Mouse (Mus musculus) frontal cortex, postnatal 36 days (tissue): ENCODE data around the gene Trim56.
A peak's percentile ranks its signal among the peaks of the same experiment; 100 is the strongest.
"Not testable (repeated sequence)": the region's sequence is repeated elsewhere in the genome, so short reads cannot be mapped to it uniquely, and the experiment has no call there.

Experiments
- DNase-seq, 2 experiments: peaks; one replicate each; pipeline ENCODE4 v3.0.0; 2022; ENCODE audit warnings: low spot score in 2 of 2

The Trim56 gene

DNA sequence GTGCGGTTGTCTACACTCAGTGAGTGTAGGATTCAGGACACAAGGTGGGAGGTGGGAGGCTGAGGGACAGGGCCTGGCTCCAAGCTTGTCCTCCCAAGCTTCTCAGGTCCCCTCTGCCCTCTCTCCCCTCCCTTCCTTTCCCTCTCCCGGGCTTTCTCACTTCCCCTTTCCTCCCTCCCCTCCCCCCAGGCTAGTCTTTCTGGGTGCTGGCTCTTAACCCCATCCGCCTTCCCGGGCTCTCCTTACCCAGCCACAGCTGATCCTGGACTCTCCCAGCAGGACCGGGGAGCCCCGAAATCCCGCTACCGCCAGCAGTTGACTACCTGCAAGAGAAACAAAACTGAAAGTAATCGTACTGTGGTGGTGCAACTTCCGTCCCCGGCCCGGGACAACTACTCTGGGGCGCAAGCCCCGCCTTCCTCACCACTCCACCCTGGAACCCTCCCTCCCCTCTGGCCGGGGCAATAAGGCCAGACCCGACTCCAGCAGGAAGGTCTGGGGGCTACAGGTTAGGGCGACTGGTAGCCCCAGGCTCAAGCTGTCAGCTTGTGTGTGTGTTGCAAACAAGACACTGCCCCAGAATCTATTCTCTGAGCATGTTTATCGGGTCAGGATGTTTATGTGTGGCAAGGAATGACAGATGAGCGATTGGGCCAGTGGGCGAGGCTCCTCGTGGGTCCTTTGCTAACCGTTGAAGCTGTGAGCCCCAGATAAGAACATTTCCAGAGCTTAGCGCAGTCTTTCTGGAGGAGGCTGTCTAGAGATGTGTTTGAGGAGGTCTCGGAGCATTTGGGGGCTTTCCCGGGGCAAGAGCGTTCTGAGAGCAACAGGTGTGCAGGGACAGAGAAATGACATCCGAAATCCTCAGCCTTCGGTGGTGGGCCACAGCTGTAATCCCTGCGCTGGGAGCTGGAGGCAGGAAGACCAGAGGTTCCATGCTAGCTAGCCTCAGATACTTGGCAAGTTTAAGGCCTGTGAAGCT lies at the start of gene Trim56:
Trim56 (minus strand) TSS at position 344 of the 982 bp plus-strand sequence.
- no peak for DNase-seq

DNA sequence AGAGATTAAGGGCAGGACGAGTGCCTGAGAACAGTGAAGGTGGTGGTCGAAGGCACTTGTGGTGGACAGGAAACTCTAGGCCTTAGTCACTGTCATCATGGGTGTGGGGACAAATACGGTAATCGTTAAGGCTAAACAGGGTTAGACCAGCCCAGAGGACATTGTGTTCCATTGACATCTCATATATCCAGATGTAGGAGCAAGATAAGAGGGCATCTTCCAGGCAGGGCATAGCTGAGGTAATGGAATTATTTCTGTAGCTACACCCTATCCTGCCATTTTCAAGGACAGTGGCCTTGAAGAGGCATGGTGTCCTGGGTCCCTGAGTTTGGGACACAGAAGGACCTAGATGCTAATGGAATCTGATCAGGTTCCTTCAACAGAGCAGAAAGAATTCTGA lies 45.8 kb upstream of the Trim56 start:
- DNase-seq = no peak

DNA sequence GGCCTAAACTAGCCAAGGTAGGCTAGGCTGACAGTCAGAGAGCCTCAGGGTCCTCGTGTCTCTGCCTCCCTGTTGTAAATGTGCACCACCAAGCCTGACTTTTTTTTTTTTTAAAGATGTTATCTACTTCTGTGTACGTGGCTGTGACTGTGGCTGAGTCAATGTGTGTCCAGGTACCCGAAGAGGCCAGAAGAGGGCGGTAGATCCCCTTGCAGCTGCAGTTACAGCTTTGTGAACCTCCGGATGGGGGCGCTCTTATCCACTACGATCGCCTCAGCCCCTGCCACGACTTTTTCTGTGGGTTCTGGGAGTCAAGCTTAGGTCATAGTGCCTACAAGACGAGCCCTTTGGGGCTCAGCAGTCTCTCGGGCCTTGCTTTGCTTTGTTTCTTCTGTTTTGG lies 43.5 kb upstream of the Trim56 start:
- peak in 1 of 2 experiments; percentile 7 for DNase-seq

DNA sequence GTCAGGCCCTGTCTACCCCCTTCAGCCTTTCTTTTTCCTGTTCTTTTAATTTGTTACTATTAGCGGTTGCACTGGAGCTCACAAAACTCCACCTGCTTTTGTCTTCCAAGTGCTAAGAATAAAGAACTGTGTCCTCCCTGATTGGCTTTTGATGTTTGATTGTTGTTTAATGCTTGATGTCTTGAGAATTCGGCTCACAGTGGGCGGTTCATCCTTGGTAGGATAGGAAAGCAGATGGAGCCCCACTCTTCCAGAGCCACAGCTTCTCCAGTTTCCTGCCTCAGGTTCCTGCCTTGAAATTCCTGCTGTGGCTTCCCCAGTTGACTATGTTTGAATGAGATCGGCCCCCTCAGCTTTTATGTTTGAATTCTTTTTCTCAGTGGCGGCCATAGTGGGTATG lies 37.3 kb upstream of the Trim56 start:
- DNase-seq = no peak

DNA sequence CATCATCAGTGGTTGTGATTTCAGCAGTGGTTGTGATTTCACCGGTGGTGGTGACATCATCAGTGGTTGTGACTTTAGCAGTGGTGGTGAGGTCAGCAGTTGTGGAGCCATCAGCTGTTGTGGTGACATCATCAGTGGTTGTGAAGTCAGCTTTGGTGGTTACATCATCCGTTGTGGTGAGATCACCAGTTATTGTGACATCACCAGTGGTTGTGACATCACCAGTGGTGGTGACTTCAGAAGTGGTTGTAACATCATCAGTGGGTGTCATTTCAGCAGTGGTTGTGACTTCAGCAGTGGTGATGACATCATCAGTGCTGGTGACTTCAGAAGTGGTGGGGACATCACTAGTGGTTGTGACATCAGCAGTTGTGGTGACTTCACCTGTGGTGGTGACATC lies 36.6 kb upstream of the Trim56 start:
- no peak for DNase-seq

DNA sequence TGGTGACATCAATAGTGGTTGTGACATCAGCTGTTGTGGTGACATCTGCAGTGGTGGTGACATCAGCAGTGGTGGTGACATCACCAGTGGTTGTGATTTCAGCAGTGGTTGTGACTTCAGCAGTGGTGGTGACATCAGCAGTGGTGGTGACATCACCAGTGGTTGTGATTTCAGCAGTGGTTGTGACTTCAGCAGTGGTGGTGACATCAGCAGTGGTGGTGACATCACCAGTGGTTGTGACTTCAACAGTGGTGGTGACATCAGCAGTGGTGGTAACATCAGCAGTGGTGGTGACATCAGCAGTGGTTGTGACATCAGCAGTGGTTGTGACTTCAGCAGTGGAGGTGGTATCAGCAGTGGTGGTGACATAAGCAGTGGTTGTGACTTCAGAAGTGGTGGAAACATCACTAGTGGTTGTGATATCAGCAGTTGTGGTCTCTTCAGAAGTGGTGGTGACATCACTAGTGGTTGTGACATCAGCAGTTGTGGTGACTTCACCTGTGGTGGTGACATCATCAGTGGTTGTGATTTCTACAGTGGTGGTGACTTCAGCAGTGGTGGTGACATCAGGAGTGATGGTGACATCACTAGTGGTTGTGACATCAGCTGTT lies 33.4 kb upstream of the Trim56 start, which contains the start of gene Muc3:
Muc3 (minus strand) TSS at position 51 of the 611 bp plus-strand sequence.
- not testable (repeated sequence) for DNase-seq

DNA sequence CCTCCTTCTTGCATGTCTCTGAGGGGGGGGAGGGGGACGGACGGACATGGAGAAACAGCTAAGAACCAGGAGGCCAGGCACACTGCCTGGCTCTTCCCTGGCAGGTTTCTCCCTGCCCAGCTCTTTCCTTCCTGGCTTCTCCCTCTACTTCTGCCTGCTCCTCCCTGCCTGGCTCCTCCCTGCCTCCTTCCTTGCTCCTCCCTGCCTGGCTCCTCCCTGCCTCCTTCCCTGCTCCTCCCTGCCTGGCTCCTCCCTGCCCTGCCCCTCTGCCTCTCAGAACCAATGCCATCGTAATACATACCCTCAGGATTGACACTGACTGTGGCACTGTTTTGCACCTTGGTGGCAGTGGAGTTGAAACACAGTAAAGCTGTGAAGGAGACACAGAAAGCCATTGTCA lies 24.8 kb upstream of the Trim56 start:
- no peak for DNase-seq

DNA sequence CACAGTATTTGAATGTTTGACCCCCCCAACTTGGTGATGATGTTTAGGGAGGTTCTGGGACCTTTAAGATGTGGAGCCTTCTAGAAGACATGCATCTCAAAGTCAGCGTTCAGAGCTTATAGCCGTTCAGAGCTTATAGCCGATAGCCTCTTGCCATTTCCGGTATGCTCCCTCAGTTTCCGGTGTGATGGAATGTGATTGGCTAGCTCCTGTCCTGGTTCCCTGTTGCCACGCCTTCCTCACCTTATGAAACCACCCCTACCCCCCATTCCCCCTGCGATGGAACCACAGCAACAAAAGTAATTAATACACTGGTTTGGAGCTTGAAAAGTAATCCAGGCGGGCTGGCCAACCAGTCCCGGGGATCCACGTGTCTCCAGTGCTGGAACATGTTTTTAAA lies 23.0 kb upstream of the Trim56 start:
- no peak for DNase-seq

DNA sequence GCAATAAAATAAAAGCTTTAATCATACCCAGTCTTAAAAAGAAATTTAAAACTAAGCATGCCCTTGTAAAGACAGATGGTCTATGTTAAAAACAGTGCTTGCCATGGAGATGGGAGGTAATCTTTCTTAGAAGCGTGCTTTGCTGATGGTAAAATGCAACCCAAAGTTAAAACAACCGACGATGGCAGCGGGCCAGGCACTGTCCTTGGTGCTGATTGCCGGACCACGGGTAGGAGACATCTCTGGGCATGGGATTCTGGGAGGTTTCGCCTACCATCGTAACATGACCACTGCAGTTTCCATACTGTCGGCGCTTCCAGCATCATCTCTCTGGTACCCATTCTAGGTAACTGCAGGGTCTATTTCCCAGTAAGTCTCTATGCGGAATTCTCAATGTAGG lies 18.9 kb upstream of the Trim56 start:
- DNase-seq = no peak

DNA sequence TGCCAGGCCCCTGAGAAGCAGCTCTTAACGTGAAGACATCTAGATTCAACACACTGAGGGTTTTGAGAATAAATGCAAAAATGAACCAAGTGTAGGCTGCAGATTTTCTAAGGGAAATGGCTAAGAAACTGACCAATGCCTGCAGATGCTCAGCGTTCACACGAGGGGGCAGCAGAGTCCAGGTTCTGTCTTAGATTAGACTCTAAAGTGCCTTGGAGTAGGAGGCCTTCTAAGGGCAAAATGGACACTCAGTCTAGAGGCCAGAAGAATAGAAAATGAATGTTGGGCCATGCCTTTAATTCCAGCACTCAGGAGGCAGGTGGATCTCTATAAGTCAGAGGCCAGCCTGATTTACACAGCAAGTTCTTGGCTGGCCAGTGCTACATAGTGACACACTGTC lies 15.5 kb upstream of the Trim56 start:
- DNase-seq = peak; percentile 44 to 56

DNA sequence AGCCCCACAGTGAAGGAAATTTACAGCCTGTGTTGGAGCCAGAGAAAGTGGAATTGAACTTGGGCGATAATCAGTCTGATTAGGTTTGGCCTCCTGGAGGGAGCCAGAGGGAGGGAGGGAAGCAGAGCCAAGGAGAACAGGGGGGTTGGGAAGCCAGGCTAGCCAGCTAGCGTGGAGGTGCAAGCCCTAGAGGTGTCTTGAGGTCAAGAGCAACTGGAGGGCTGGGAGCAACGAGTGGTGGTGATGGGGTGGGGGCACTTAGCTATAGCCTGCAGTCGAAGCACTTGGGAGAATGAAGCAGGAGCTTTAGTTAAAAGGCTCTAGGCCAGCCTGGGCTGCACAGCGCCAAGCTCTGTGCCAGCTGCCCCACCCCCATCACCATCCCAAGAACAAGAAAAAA lies 13.3 kb upstream of the Trim56 start:
- DNase-seq = no peak

DNA sequence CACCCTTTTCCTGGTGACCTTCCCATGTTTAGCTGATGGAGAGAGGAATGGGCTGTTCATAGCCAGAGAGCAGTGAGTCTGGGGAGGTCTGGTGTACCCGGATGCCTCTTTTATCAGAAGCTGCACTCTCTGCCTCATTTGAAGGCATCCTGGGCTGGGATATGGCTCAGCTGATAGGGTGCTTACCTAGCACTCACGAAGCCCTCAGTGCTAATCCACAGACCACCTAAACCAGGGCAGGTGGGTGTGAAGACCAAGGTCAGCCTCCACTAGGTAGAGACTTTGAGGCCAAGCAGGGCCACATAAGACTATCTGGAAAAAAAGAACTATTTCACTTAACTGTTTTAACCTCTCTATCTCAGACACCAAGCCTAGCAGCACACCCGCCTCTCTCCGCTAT lies 7.5 kb upstream of the Trim56 start:
- no peak for DNase-seq

DNA sequence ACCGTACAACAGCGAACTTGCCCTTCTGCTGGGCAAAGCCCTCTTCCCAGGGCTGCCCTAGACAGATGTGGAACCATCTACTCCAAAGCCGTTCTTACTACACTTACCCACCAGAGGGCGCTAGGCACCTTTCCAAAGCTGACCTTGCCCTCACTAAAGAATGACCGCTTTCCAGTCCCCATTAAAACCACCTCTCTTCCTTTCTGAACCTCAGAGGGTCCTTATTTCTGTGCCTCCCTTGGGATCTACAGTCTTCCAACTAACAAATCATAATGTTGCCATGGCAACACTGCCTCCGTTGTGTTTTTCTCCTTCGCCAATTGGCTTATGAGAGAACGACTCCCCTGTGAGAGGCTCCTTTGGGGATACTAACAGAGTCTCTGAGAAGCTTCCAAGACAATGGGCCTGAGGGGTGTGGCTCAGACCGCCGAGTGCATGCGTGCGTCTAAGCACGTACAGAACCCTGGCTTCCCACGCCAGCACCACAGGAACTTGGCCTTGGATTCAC lies 6.7 kb upstream of the Trim56 start:
- DNase-seq = peak; percentile 58 to 65

DNA sequence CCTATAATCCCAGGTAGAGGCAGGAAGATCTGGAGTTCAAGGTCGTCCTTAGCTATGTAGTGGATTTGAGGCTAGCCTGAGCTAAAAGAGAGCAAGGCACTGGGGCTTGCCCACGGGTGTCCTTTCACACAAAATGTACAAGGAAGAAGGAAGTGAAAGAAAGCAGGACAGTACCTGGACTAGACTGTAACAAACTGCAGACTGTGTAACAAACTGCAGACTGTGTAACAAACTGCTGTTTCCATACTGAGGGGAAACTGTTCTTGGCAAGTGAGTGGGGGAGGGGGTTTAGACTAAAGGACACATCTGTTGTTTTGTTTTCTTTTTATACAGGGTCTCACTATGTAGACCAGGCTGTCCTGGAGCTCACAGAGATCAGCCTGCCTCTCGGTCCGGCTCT lies 5.3 kb upstream of the Trim56 start:
- DNase-seq = no peak

DNA sequence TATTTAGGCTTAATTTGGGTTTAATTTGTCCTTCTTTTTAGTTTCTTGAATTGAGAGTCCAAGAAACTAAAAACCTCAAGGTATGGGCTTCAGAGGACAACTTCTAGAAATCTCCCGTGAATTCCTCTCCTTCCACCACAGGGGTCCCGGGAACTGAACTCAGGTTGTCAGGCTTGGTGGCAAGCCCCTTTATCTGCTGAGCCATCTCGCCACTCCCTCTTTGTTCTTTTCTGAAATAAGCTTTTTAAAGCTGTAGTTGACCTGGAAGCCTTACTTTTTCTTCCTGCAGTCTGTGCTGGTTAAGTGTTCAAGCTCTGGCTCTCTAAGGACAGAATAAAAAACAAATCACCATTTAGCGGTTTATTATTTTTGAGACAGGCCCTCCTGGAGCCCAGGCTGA lies 2.9 kb upstream of the Trim56 start:
- no peak for DNase-seq

DNA sequence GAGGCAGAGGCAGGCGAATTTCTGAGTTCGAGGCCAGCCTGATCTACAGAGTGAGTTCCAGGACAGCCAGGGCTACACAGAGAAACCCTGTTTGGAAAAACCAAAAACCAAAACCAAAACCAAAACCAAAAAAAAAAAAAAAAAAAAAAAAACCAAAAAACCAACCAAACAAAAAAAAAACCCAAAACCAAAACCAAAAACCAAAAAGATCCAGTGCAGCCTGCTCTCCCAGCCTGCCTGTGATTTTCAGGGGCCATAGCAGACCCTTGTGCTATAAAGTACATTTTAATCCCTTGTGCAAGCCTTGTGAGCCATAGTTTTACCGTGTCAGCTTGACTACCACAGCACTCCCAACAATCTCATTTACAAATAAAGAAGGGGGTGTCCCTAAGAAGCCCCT lies 2.0 kb upstream of the Trim56 start:
- DNase-seq = not testable (repeated sequence)

DNA sequence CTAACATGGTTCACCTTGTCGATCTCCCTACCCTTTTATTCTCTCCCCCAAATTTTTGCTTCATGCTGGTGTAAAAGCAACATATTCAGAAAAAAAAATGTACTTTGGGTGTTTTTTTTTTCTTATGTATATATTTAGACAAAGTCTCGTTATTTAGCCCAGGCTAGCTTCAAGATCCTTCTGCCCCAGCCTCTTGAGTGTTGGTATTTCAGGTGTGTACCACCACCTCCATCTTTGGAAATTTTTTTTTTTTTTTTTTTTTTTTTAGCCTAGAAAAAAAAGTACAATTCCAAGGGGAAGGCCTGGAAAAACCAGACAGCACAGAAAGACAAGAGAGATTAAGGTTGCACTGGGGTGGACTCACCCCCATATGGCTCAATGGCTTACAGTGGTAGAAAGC lies 978 bp upstream of the Trim56 start:
- no peak for DNase-seq

DNA sequence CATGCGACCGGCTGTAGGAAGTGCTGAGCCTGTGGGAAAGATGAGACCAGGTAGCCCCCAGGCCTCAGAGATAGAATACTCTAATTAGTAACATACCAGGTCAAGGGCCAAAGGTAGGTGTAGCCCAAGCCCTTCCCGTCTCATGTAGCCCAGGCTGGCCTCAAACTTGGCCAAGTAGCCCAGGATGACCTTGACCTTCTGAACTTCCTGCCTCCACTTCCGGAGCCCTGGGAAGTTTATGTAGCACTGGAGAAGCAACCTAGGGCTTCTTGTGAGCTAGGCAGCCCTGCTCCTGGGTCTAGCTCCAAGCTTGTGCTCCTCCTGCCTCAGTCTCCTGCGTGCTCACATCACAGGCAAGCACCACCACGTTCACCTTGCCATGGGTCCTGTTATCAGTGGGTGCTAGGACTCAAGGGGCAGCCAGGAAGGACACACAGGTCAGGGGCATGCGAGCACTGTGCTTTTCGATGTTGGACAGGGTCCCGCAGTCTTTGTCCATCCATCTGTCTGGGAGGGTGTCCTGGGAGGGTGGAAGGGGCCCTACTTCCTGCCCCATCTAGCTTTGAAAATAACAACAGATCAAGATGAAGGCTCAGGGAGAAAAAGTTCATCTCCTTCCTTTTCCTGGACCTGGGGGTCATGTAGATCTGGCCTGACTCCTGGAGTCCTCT lies 983 bp downstream of the Trim56 start:
- DNase-seq = no peak

DNA sequence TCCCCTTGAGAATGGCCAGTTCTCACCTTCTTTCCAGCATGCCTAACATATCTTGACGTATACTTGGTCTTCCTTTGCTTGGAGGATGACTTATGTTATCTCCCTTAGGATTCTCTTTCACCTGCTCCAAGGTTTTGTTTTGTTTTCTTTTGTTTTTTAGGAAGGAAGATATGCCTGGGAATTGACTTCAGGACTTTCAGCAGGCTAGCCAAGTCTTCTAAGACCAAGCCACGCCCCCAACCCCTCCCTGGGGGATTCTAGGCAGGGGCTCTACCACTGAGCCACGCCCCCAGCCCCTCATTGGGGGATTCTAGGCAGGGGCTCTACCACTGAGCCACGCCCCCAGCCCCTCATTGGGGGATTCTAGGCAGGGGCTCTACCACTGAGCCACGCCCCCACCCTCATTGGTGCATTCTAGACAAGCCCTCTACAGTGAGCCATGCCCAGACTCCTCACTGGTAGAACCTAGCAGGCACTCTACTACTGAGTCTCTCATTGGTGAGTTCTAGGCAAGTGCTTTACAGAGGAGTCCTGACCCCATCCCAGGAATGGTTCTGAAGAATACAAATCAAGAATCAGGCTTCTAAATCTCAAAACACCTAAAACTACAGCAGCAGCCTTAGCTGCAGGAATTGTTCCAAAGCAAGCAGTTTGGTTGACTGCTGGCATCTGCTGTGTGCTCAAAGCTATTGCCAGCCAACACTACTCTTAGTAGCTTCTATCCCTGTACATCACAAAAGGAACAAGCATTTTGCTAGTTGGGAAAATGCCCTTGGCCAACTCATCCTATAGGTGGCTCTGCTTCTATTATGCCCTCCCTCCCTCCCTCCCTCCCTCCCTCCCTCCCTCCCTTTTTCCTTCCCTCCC lies 4.2 kb downstream of the Trim56 start:
- peak in 1 of 2 experiments; percentile 18 for DNase-seq

DNA sequence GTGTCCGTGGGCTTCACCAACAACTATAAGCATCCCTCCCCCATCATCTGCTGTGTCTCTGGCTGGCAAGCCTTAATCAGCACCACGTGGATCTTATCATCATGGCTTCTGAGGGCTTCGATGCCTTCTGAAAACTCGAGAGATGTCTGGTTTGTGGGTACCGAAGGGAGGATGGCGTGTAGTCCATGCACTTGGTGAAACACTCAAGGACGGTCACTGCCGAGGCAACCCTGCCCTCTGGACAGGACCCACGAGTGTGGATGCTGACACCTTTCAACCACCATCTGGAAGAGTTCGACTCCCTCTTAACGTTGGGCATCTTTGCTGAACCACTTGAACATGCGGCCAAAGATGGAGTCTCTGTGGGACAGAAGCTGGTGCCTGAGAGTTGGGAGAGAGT lies 5.1 kb downstream of the Trim56 start:
- no peak for DNase-seq

DNA sequence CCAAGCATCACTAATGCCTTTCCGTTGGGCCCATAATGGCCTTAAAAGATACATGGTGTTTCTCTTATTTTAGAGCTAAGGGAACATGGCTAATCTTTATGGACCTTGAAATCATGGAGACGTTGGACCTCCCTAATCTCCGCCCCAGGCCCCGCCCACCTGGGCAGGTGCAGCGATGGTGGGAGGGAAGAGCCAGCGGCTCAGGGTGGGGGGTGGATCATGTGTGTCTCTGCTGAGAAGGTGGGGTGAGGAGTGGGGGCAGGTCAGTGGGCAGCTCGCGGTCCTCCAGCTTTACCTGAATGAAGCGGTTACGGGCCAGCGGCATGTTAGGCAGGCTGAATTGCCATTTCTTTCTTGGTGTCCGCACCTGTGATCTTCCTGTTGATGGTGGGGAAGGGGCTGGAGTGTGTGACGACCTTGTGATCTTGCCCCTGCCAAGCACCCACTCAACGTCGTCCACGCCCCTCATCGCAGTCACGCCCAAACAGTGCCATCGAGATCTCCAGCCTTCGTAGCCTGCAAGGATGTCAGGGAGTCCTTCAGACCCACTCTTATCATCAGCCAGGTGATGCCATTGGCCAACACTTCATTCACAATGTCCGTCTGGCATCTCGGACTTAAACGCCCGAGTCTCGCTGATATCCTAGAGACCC lies 5.9 kb downstream of the Trim56 start:
- DNase-seq = no peak
